Mouse (Mus musculus) urinary bladder, postnatal 36 days (tissue): ENCODE measurements at regions not wholly inside any gene's neighbourhood (a gene's known extent, or its start where the extent isn't known, plus 50 kb on each side); places are given as distances from the start of the nearest gene placed in this dataset.

Experiments
- DNase-seq, 2 experiments: peaks; one replicate each; pipeline ENCODE4 v3.0.0; 2022; ENCODE audit warnings: low spot score in 2 of 2, mixed read lengths in 1 of 2

DNA sequence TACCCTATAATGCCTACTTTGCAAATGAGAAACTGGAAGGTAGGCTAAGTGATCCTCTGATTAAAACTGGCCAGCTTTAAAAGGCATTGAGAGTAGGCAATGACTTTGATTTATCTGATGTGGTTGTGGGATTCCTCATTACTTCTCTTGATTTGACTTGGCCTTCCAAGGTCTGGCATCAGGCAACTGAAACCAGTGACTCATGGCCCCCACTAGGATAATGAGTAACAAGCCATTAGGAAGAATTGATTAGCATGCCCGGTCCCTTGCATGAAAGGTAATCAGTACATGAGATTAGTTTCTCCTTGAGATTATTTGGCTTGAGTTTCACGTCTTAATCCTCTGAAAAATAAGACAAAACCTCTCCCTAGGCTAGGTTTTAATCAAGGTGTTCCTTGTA lies 56.8 kb upstream of the Magi1 start:
- DNase-seq: no peak

DNA sequence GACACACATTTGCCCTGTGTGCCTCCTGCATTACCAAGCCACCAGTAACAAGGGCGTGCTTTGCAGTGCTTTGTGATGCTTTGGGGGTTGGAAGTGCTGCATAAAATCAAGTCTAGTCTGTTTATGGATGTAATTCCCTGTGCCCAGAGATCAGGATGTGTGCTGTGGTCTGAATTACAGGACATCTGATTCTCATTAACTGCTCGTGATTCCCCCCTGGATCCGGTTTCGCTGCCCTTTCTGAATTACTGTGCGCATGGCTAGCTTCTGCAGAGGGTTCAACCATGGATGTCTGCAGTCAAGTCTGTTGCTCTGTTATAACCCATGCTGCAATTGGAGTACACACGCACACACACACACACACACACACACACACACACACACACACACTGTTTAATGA lies 52.5 kb upstream of the Magi1 start:
- DNase-seq: no peak
